Mouse (Mus musculus): ENCODE results near the gene Zgrf1. TPM values are rescaled to one million over a fixed set of nuclear protein-coding genes. Genes with fewer than 3 reads are reported as not detected.

Zgrf1 gene
- total and polyA plus RNA-seq, 2 experiments from 2014 or later: 1.9 to 2.0 TPM

DNA sequence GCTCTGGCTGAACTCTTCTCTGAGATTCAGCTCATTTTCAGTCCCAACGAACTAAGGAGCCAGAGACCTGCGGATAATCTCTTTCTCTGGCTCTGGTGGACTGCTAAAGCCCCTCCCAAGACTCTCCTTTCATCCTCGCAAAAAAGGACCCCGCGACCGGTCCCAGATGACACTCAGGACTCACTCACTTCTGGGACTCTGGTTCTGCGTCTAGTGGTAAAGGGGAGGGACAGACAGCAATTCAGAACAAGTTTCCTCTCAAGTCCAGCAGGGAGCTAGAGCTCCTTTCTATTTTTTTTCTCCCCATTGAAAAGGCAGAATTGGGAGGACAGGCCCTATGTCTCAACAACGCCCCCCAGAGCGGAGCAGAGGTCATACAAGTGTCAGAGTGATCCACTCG, 78.3 kb downstream of the Zgrf1 start:
- H3K4me1 ChIP-seq (ENCODE audit: insufficient read depth, low read length): peaks cover 5% of the 10 kb centered on the region; the same call in 1 of the 2 replicates
- H3K27me3 ChIP-seq (ENCODE audit: insufficient read depth, low read length): peaks cover 64% of the 10 kb centered on the region
- no peak for TF ChIP-seq CTCF (IDR thresholded peaks at IDR 0.05)
- ATAC-seq (ENCODE audit: low FRiP score): no peak
- H3K4me3 ChIP-seq (ENCODE audit: low read depth, low read length): no peak overlapping the region
- H3K9me3 ChIP-seq (ENCODE audit: low read length): no peaks in the 10 kb centered on the region
- no peaks in the 10 kb centered on the region for H3K36me3 ChIP-seq (ENCODE audit: insufficient read depth, low read length)
- WGBS: under 1% methylated on average over 10 of the region's 10 CpGs
- H3K27ac ChIP-seq (ENCODE audit: low read depth, low read length): no peak overlapping the region
- DNase-seq (ENCODE audit: low spot score): no peak
- no peak overlapping the region for H3K4me2 ChIP-seq (ENCODE audit: low read depth, low read length, poor library complexity, severe bottlenecking)
- H3K9ac ChIP-seq (replicated peaks; ENCODE audit: low read length, poor library complexity, severe bottlenecking): no peak overlapping the region

GRCm38 (mm10) chr3:127632531-127632930, 79.2 kb downstream of the Zgrf1 start:
- no peak for TF ChIP-seq CTCF (IDR thresholded peaks at IDR 0.05)
- Histone ChIP-seq H3K4me1 (ENCODE audit: insufficient read depth, low read length) (peaks cover 5% of the 10 kb centered on the region; the same call in 1 of the 2 replicates), H3K27me3 (ENCODE audit: insufficient read depth, low read length) (peaks cover 62% of the 10 kb centered on the region), H3K9ac (replicated peaks; ENCODE audit: low read length, poor library complexity, severe bottlenecking) (no peak overlapping the region), H3K27ac (ENCODE audit: low read depth, low read length) (no peak overlapping the region), H3K4me3 (ENCODE audit: low read depth, low read length) (peak overlapping the region; percentile 42), H3K36me3 (ENCODE audit: insufficient read depth, low read length) (no peaks in the 10 kb centered on the region), H3K4me2 (ENCODE audit: low read depth, low read length, poor library complexity, severe bottlenecking) (peak overlapping the region; percentile 91), H3K9me3 (ENCODE audit: low read length) (no peaks in the 10 kb centered on the region)
- peak; percentile 62 for DNase-seq (ENCODE audit: low spot score)
- WGBS: 2% methylated on average over 32 of the region's 32 CpGs
- ATAC-seq (ENCODE audit: low FRiP score): peak; percentile 29; the same call in 1 of the 2 replicates

- no peak within 1 kb of the TSS for H3K27ac ChIP-seq (ENCODE audit: low read depth, low read length)
- DNase-seq (ENCODE audit: low spot score) (no peak), ATAC-seq (ENCODE audit: low FRiP score) (peak; percentile 38)
- H3K27me3 ChIP-seq (ENCODE audit: insufficient read depth, low read length): peaks cover 63% of the 10 kb centered on the region
- WGBS: under 1% methylated on average over 85 of the region's 92 CpGs
- H3K9me3 ChIP-seq (ENCODE audit: low read length): no peaks in the 10 kb centered on the region
- H3K9ac ChIP-seq (replicated peaks; ENCODE audit: low read length, poor library complexity, severe bottlenecking): peak within 1 kb of the TSS; percentile 19; the same call in 1 of the 2 replicates
- no peaks in the 10 kb centered on the region for H3K36me3 ChIP-seq (ENCODE audit: insufficient read depth, low read length)
- peaks cover 5% of the 10 kb centered on the region; the same call in 1 of the 2 replicates for H3K4me1 ChIP-seq (ENCODE audit: insufficient read depth, low read length)
- peak within 1 kb of the TSS; percentile 42 for H3K4me3 ChIP-seq (ENCODE audit: low read depth, low read length)
- H3K4me2 ChIP-seq (ENCODE audit: low read depth, low read length, poor library complexity, severe bottlenecking): peak within 1 kb of the TSS; percentile 91
- no peak for TF ChIP-seq CTCF (IDR thresholded peaks at IDR 0.05)
Observed at GRCm38 (mm10) chr3:127633080-127634032, 80.1 kb downstream of the Zgrf1 start, which contains the start of gene Neurog2. Neurog2 (plus strand) TSS chr3:127633135.

GRCm38 (mm10) chr3:127634101-127634983, 81.1 kb downstream of the Zgrf1 start:
- DNase-seq (ENCODE audit: low spot score) (peak; percentile 69), ATAC-seq (ENCODE audit: low FRiP score) (peak; percentile 84)
- H3K27ac ChIP-seq (ENCODE audit: low read depth, low read length): no peak overlapping the region
- H3K27me3 ChIP-seq (ENCODE audit: insufficient read depth, low read length): peaks cover 57% of the 10 kb centered on the region
- no peaks in the 10 kb centered on the region for H3K36me3 ChIP-seq (ENCODE audit: insufficient read depth, low read length)
- H3K4me2 ChIP-seq (ENCODE audit: low read depth, low read length, poor library complexity, severe bottlenecking): peak overlapping the region; percentile 91
- peaks cover 5% of the 10 kb centered on the region; the same call in 1 of the 2 replicates for H3K4me1 ChIP-seq (ENCODE audit: insufficient read depth, low read length)
- TF ChIP-seq CTCF (IDR thresholded peaks at IDR 0.05): peak; percentile 84
- WGBS: under 1% methylated on average over 55 of the region's 58 CpGs
- peak overlapping the region; percentile 42 for H3K4me3 ChIP-seq (ENCODE audit: low read depth, low read length)
- no peaks in the 10 kb centered on the region for H3K9me3 ChIP-seq (ENCODE audit: low read length)
- H3K9ac ChIP-seq (replicated peaks; ENCODE audit: low read length, poor library complexity, severe bottlenecking): no peak overlapping the region

GRCm38 (mm10) chr3:127634984-127635349, 81.7 kb downstream of the Zgrf1 start:
- no peak for TF ChIP-seq CTCF (IDR thresholded peaks at IDR 0.05)
- WGBS: 9% methylated on average over 3 of the region's 3 CpGs
- Histone ChIP-seq H3K9me3 (ENCODE audit: low read length) (no peaks in the 10 kb centered on the region), H3K4me1 (ENCODE audit: insufficient read depth, low read length) (peaks cover 5% of the 10 kb centered on the region; the same call in 1 of the 2 replicates), H3K9ac (replicated peaks; ENCODE audit: low read length, poor library complexity, severe bottlenecking) (no peak overlapping the region), H3K36me3 (ENCODE audit: insufficient read depth, low read length) (no peaks in the 10 kb centered on the region), H3K4me2 (ENCODE audit: low read depth, low read length, poor library complexity, severe bottlenecking) (no peak overlapping the region), H3K4me3 (ENCODE audit: low read depth, low read length) (no peak overlapping the region), H3K27ac (ENCODE audit: low read depth, low read length) (no peak overlapping the region), H3K27me3 (ENCODE audit: insufficient read depth, low read length) (peaks cover 58% of the 10 kb centered on the region)
- ATAC-seq (ENCODE audit: low FRiP score) (no peak), DNase-seq (ENCODE audit: low spot score) (no peak)
